Mouse (Mus musculus) heart, postnatal 0 days (tissue): ENCODE data around the gene Mcrs1. TPM values are rescaled to one million over a fixed set of nuclear protein-coding genes. Genes with fewer than 3 reads are reported as not detected.

ENCODE experiments used
- ATAC-seq: fragments of 200-750 bp; cut with Nextera tagmentation; 2 replicates; pipeline ENCODE4 v1.8.0; 2017; ENCODE audit warnings: low read depth, moderate number of reproducible peaks, moderate library complexity; ENCODE audit not compliant: insufficient read depth
- DNase-seq: peaks from one replicate; pipeline ENCODE4 v3.0.0-alpha.2; 2016; ENCODE audit warnings: low spot score
- H3K27ac ChIP-seq: fragments of 300-500 bp; sonication (generic); 2 replicates; pipeline ENCODE4 v1.5.1; 2014; ENCODE audit warnings: low read depth, mild to moderate bottlenecking
- H3K27me3 ChIP-seq: fragments of 300-500 bp; sonication (generic); 2 replicates; pipeline ENCODE4 v1.6.1; 2014; ENCODE audit warnings: low read length, mixed read lengths; ENCODE audit not compliant: control insufficient read depth, insufficient read depth
- H3K36me3 ChIP-seq: fragments of 300-500 bp; sonication (generic); replicated peaks from 2 replicates; pipeline ENCODE4 v1.6.1; 2014; ENCODE audit warnings: low read length, mixed read lengths; ENCODE audit not compliant: control insufficient read depth, insufficient read depth
- H3K4me1 ChIP-seq: fragments of 300-500 bp; sonication (generic); 2 replicates; pipeline ENCODE4 v1.6.1; 2014; ENCODE audit warnings: antibody characterized with exemption; ENCODE audit not compliant: control insufficient read depth, insufficient read depth
- H3K4me2 ChIP-seq: fragments of 300-500 bp; sonication (generic); 2 replicates; pipeline ENCODE4 v1.6.1; 2014; ENCODE audit warnings: low read depth, mild to moderate bottlenecking, low read length, moderate library complexity
- H3K4me3 ChIP-seq: fragments of 300-500 bp; sonication (generic); 2 replicates; pipeline ENCODE4 v1.5.1; 2014; ENCODE audit warnings: low read depth, low read length
- H3K9ac ChIP-seq: fragments of 300-500 bp; sonication (generic); replicated peaks from 2 replicates; pipeline ENCODE4 v1.6.1; 2014; ENCODE audit warnings: low read depth, low read length, mixed read lengths
- H3K9me3 ChIP-seq: fragments of 300-500 bp; sonication (generic); replicated peaks from 2 replicates; pipeline ENCODE4 v1.6.1; 2016; ENCODE audit warnings: low read length; ENCODE audit not compliant: control insufficient read depth
- CTCF ChIP-seq: IDR thresholded peaks from 2 replicates; pipeline ENCODE4 v1.5.1; 2016; ENCODE audit warnings: antibody characterized with exemption, control low read depth, low read depth
- EP300 ChIP-seq: IDR thresholded peaks from 2 replicates; pipeline ENCODE4 v1.6.1; 2016; ENCODE audit warnings: antibody characterized with exemption, low read depth
- WGBS: fragments of 180-500 bp; shearing (Covaris S2); extraction: QIAGEN DNeasy Blood & Tissue Kit; methylation state at CpG from one replicate; pipeline ENCODE4 v1.1.7; 2014; 5-methylcytosine and 5-hydroxymethylcytosine counted together
- polyA plus RNA-seq: library from polyadenylated mRNA; unstranded; fragments of >200 nt; fragmentation: Nextera tagmentation; extraction: Ambion mirVana; gene quantifications from 2 replicates; pipeline ENCODE4 v1.2.1, GENCODE M21; 2015
- total RNA-seq: library from RNA; depleted of rRNA; stranded (reverse); fragments of >200 nt; gene quantifications from 2 replicates; pipeline ENCODE4 v1.2.3, GENCODE M21; 2014; ENCODE audit warnings: low replicate concordance; rRNA removed

Gene Mcrs1
- total RNA-seq (211 and 235 TPM in 2 replicates), polyA plus RNA-seq (128 and 141 TPM in 2 replicates)

DNA sequence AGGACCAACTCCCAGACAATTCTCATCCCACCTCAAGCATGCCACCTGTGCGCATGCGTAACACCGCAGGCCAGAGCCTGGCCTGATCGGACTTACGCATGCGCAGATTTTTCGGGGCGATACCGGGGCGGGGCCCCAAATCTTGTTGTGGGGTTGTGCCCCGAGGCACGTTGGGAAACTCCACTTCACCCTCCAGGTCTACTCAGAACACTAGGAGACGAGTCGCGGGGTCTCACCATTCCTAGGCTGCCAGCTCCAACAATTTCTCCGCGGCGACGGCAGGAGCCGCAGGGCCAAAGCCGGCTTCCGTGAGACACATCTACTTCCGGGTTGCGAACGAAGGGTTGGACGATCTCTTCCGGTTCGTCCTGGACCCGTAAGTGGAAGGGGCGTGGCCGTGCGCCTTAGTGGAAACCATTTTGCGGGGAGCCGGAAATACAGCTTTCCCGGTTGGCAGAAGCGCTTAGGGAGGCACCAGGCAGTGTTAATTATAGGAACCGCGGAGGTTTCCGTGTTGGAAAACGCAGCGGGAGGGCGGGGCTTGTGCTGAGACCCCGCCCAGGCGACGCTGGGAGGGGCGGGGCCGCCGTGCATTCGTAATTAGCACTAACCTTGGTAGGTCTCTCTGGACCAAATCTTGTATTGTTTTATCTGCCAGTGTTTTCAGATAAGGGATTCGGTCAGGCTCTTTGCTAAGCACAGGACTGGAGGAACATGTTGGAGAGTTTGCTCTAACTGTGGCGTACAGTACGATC lies at the start of gene Mcrs1:
TSS of gene Mcrs1 (minus strand) at position 336 of the 755 bp plus-strand sequence.
- peak; percentile 89 for ATAC-seq
- H3K4me3 ChIP-seq: peak within 1 kb of the TSS; percentile 66
- peaks cover 14% of the 10 kb centered on the region for H3K36me3 ChIP-seq
- H3K9me3 ChIP-seq: no peaks in the 10 kb centered on the region
- peak within 1 kb of the TSS; percentile 79 for H3K4me2 ChIP-seq
- peak within 1 kb of the TSS; percentile 98 for H3K27ac ChIP-seq
- H3K9ac ChIP-seq: peak within 1 kb of the TSS; percentile 63
- DNase-seq: peak; percentile 100
- TF ChIP-seq CTCF: no peak
- peak; percentile 90; the same call in 1 of the 2 replicates for TF ChIP-seq EP300
- under 1% methylated on average over 52 of the region's 52 CpGs for WGBS
- H3K27me3 ChIP-seq: no peaks in the 10 kb centered on the region
- H3K4me1 ChIP-seq: peaks cover 43% of the 10 kb centered on the region

DNA sequence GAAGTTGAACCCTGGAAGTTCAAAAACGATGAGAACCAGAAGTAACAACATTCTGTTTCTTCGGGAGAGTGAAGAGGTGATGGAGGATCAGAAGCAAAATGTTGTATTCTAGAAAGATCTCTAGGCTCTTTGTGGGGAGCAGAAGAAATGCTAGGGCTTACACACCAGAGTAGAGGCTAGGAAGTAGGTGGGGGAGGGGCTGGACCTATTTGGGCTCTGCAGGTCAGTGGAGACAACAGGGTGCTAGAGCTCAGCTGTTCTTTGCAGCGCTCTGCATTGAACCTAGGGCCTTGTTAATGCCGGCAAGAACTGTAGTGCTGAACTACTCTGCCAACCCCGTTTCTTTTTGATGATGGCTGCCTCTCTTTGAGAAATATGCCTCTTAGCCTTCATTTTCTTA lies 44.5 kb upstream of the Mcrs1 start:
- Histone ChIP-seq H3K27ac (peak overlapping the region; percentile 75; the same call in 1 of the 2 replicates), H3K27me3 (no peaks in the 10 kb centered on the region), H3K4me1 (peaks cover 14% of the 10 kb centered on the region), H3K9me3 (no peaks in the 10 kb centered on the region), H3K36me3 (no peaks in the 10 kb centered on the region), H3K9ac (peak overlapping the region; percentile 62; the same call in 1 of the 2 replicates), H3K4me2 (peak overlapping the region; percentile 73; the same call in 1 of the 2 replicates), H3K4me3 (peak overlapping the region; percentile 65; the same call in 1 of the 2 replicates)
- TF ChIP-seq EP300 (no peak), CTCF (no peak)
- ATAC-seq (no peak), DNase-seq (no peak)
- WGBS: 47% methylated on average over 5 of the region's 5 CpGs

DNA sequence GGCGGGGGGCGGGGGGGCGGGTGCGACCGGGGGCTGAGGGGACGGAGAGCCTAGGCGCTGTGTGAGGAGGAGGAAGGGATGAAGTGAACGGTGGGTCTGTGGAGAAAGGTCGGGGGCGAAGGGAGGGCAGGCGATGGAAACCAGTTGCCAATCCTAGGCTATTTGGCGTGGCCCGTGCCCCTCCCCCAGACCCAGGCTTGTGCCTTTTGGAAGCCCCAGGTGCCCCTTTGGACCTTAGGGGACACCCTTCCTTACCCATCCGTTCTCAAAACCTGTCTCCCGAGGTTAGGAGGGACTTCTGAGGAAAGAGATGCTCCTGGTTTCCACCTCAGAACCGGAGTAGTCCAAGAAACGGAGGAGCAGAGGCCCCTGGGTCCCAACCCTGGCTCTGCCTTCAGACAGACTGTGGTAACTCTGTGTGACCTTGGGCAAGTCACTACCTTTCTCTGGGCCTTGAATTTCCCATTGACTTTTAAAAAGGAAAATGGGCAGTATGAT lies 43.8 kb upstream of the Mcrs1 start, which contains the start of gene Fam186b:
TSS of gene Fam186b (minus strand) at position 405 of the 498 bp plus-strand sequence.
- peak; percentile 11 for DNase-seq
- Histone ChIP-seq H3K4me3 (peak within 1 kb of the TSS; percentile 65), H3K4me1 (peaks cover 14% of the 10 kb centered on the region), H3K27ac (peak within 1 kb of the TSS; percentile 75), H3K9me3 (no peaks in the 10 kb centered on the region), H3K4me2 (peak within 1 kb of the TSS; percentile 73), H3K36me3 (no peaks in the 10 kb centered on the region), H3K27me3 (no peaks in the 10 kb centered on the region), H3K9ac (peak within 1 kb of the TSS; percentile 62)
- 1% methylated on average over 17 of the region's 17 CpGs for WGBS
- peak; percentile 6; the same call in 1 of the 2 replicates for ATAC-seq
- TF ChIP-seq EP300: no peak
- TF ChIP-seq CTCF: no peak

DNA sequence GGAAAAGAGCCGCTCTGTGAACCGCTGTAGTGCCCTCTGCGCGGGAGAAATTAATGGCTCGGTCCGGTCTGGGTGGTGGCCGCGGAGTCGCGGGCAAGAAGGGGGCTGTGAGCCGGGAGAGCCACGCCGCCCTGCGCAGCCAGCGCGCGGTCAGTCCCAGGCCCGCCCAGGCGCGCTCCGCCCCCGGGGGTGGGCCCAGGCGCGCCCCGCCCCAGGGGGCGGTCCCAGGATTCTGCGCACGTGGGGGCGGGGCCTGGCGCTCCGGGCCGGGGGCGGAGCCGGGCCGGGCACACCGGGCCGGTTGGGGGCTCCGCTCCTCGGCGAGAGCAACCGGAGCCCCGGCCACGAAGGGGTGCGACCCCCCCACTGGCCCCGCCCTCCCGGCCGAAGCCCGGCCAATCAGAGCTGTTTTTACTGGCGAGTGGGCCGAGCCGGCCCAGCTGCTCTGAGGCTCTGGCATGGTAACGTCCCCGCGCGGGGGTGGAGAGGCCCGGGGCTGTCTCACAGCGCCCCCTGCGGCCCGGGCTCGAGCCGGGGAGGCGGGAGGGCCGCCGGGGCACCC lies 43.1 kb upstream of the Mcrs1 start, which contains the start of gene Prpf40b:
TSS of gene Prpf40b (plus strand) at position 275 of the 562 bp plus-strand sequence.
- Histone ChIP-seq H3K27me3 (no peaks in the 10 kb centered on the region), H3K4me2 (peak within 1 kb of the TSS; percentile 73), H3K9ac (peak within 1 kb of the TSS; percentile 62), H3K36me3 (no peaks in the 10 kb centered on the region), H3K9me3 (no peaks in the 10 kb centered on the region), H3K27ac (peak within 1 kb of the TSS; percentile 75), H3K4me3 (peak within 1 kb of the TSS; percentile 65), H3K4me1 (peaks cover 14% of the 10 kb centered on the region)
- ATAC-seq (peak; percentile 94), DNase-seq (peak; percentile 83)
- under 1% methylated on average over 55 of the region's 64 CpGs for WGBS
- TF ChIP-seq EP300 (no peak; the same call in 1 of the 2 replicates), CTCF (peak; percentile 26; the same call in 1 of the 2 replicates)

DNA sequence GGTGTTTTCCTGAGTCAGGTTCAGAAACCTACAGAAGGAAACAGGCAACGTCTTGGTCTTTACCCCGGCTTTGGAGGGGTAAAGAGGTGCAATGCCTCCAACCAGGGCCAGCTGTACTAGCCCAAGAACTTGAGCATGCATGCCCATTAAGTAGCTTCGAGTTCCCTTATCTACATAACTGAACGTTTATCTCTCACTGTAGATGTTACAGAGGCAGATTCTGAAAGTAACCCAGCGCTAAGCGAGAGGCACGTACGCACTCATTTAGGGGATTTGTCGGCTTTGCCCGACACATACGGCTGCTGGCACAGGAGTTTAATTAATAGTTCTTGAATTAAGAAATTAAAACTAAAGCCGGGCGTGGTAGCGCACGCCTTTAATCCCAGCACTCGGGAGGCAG lies 42.5 kb upstream of the Mcrs1 start:
- peak overlapping the region; percentile 65 for H3K4me3 ChIP-seq
- no peaks in the 10 kb centered on the region for H3K9me3 ChIP-seq
- no peaks in the 10 kb centered on the region for H3K36me3 ChIP-seq
- H3K4me2 ChIP-seq: peak overlapping the region; percentile 73
- 10% methylated on average over 16 of the region's 16 CpGs for WGBS
- H3K27ac ChIP-seq: peak overlapping the region; percentile 75; the same call in 1 of the 2 replicates
- H3K4me1 ChIP-seq: peaks cover 14% of the 10 kb centered on the region
- no peaks in the 10 kb centered on the region for H3K27me3 ChIP-seq
- DNase-seq (no peak), ATAC-seq (no peak)
- TF ChIP-seq CTCF: no peak
- no peak; the same call in 1 of the 2 replicates for TF ChIP-seq EP300
- H3K9ac ChIP-seq: peak overlapping the region; percentile 62
